Mouse (Mus musculus): ENCODE results near the gene Spns2. TPM values are rescaled to one million over a fixed set of nuclear protein-coding genes. Genes with fewer than 3 reads are reported as not detected.

Spns2 gene
- polyA plus RNA-seq, 1 experiment from 2014 or later: 3.2 TPM

DNA sequence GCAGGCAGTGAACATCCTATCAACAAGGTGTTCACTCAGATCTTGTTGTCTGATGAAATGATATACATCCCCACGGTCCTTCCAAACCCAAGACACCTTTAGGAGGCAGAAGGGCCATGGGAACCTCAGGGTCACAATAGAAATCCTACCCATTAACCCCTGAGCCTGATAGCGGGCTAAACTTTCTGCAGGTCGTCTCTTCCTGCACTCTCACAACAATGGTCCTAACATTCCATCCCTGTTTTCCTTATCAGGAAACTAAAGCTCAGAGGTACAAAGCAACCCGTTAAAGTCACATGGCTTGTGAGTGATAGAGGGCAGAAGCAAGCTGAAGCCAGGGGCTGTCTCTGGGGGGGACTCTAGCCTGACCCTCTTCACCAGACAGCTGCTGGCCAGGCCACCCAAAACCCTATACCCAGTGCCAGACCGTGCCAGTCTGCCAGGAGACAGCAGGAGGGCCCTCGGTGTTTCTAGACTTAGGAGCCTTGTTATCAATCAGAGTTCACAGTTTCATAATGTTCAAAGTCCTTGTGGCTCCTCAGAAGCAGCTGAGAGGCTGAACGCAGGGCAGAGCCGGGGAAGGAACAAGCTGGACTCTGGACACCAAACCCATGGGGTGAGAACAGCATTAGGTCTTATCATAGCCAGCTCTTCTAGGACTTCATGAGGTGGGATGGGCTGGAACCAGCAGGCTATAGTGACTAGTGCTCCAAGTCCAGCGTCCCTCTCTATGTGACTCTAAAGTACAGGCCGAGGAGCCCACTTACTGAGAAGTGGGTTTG is 14.5 kb upstream of the Spns2 start:
- Histone ChIP-seq H3K4me1 (replicated peaks; ENCODE audit: control insufficient read depth, insufficient read depth, low read length) (no peaks in the 10 kb centered on the region), H3K27ac (ENCODE audit: low read length) (no peak overlapping the region), H3K9me3 (ENCODE audit: control insufficient read depth, low read length) (no peaks in the 10 kb centered on the region), H3K4me3 (ENCODE audit: low read length) (no peak overlapping the region), H3K9ac (ENCODE audit: low read length) (no peak overlapping the region), H3K27me3 (ENCODE audit: control insufficient read depth, insufficient read depth, low read depth, low read length) (no peaks in the 10 kb centered on the region), H3K36me3 (ENCODE audit: control insufficient read depth, insufficient read depth, low read length) (no peaks in the 10 kb centered on the region), H3K4me2 (ENCODE audit: low read depth, low read length) (no peak overlapping the region)
- ATAC-seq (ENCODE audit: low read depth): no peak
- 55% methylated on average over 10 of the region's 10 CpGs for WGBS

DNA sequence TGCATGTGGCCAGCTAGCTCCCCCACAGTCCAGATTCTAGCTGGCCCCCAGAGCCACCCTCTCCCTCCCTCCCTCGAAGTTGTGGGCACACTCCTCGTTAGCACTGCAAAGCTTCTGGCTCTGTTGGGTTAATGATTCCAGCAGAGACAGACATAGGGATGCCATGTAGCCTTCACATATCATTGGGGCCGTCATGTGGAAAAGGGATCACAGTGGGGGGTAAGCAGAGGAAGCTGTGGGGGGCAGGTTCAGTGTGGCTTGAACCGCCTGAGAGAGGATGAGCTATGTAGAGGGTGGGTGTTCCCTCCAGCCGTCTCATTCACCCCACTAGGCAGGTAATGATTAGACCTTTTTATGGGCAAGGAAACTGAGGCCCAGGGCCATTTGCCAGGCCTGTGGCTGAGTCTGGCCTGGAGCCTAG is 13.8 kb upstream of the Spns2 start:
- ATAC-seq (ENCODE audit: low read depth): no peak
- Histone ChIP-seq H3K4me1 (replicated peaks; ENCODE audit: control insufficient read depth, insufficient read depth, low read length) (no peaks in the 10 kb centered on the region), H3K4me2 (ENCODE audit: low read depth, low read length) (no peak overlapping the region), H3K9ac (ENCODE audit: low read length) (no peak overlapping the region), H3K27me3 (ENCODE audit: control insufficient read depth, insufficient read depth, low read depth, low read length) (no peaks in the 10 kb centered on the region), H3K9me3 (ENCODE audit: control insufficient read depth, low read length) (no peaks in the 10 kb centered on the region), H3K4me3 (ENCODE audit: low read length) (no peak overlapping the region), H3K27ac (ENCODE audit: low read length) (no peak overlapping the region), H3K36me3 (ENCODE audit: control insufficient read depth, insufficient read depth, low read length) (no peaks in the 10 kb centered on the region)
- WGBS: 36% methylated on average over 5 of the region's 5 CpGs

DNA sequence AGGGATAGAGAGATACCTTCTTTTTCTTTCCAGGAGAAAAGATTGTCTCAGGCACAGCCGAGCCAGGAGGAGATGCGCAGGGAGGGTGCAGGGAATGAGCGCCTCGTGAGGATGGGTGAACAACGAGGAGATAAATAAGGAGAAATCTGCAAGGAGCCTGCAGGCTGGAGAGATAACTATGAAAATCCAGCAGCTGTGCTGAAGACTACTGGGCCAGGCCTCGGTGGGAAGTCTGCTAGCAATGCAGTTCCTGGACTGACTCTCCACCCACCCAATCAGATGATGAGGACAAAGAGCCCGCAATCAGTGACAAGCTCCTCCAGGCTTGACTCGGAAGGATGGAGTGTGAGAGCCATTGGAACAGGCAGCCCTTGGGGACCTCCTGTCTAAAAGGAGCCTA is 12.5 kb upstream of the Spns2 start:
- Histone ChIP-seq H3K36me3 (ENCODE audit: control insufficient read depth, insufficient read depth, low read length) (no peaks in the 10 kb centered on the region), H3K4me3 (ENCODE audit: low read length) (no peak overlapping the region), H3K27me3 (ENCODE audit: control insufficient read depth, insufficient read depth, low read depth, low read length) (no peaks in the 10 kb centered on the region), H3K4me1 (replicated peaks; ENCODE audit: control insufficient read depth, insufficient read depth, low read length) (no peaks in the 10 kb centered on the region), H3K27ac (ENCODE audit: low read length) (no peak overlapping the region), H3K9me3 (ENCODE audit: control insufficient read depth, low read length) (no peaks in the 10 kb centered on the region), H3K4me2 (ENCODE audit: low read depth, low read length) (no peak overlapping the region), H3K9ac (ENCODE audit: low read length) (no peak overlapping the region)
- ATAC-seq (ENCODE audit: low read depth): no peak
- WGBS: 23% methylated on average over 8 of the region's 8 CpGs

DNA sequence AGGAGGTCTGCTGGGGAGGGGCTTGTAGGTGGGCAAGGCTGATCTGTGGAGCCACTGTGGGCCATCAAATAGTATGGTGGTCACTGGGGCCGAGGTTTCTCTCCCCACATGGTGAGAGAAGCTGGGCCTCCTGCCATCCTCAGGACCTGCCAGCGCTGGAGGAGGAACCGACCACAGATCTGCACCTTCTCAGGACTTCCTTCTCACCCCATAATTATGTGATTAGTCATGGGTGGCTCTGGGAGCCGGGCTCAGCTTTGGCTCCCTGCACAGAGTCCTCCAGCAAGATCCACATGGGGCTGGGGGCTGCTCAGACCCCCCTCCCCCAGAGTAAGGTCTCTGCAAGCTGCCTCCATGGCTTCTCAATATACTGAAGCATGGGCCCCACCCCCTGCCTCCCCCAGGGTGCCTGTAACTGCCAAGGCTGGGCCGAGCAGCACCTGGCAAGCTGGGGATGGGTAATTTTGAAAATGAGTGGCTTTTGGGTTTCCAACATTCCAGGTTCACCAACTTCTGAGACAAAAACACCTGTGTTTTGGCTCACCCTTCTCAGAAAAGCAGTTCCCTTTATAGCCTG is 11.8 kb upstream of the Spns2 start:
- Histone ChIP-seq H3K9me3 (ENCODE audit: control insufficient read depth, low read length) (no peaks in the 10 kb centered on the region), H3K27ac (ENCODE audit: low read length) (no peak overlapping the region), H3K4me2 (ENCODE audit: low read depth, low read length) (no peak overlapping the region), H3K4me3 (ENCODE audit: low read length) (no peak overlapping the region), H3K9ac (ENCODE audit: low read length) (no peak overlapping the region), H3K36me3 (ENCODE audit: control insufficient read depth, insufficient read depth, low read length) (no peaks in the 10 kb centered on the region), H3K27me3 (ENCODE audit: control insufficient read depth, insufficient read depth, low read depth, low read length) (no peaks in the 10 kb centered on the region), H3K4me1 (replicated peaks; ENCODE audit: control insufficient read depth, insufficient read depth, low read length) (no peaks in the 10 kb centered on the region)
- ATAC-seq (ENCODE audit: low read depth): no peak
- WGBS: 28% methylated on average over 5 of the region's 5 CpGs

DNA sequence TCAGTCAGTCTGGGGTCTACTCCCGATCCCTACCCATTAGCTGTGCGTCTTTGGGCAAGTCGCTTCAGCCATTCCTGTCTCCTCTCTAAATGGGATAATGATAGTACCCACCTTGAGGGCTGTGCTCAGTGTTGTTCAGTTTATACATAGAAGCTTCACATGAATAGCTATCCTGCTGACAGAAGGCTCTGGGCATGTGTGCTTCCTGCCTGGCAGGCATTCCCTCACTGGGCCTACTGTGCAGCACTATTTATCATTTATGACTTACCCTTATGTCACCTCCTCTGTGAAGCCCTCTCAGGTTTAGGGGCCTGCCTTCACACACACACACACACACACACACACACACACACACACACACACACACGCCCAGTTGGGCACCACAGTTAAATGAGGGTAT is 10.4 kb upstream of the Spns2 start:
- Histone ChIP-seq H3K4me1 (replicated peaks; ENCODE audit: control insufficient read depth, insufficient read depth, low read length) (no peaks in the 10 kb centered on the region), H3K4me3 (ENCODE audit: low read length) (no peak overlapping the region), H3K9me3 (ENCODE audit: control insufficient read depth, low read length) (no peaks in the 10 kb centered on the region), H3K36me3 (ENCODE audit: control insufficient read depth, insufficient read depth, low read length) (no peaks in the 10 kb centered on the region), H3K27me3 (ENCODE audit: control insufficient read depth, insufficient read depth, low read depth, low read length) (no peaks in the 10 kb centered on the region), H3K4me2 (ENCODE audit: low read depth, low read length) (no peak overlapping the region), H3K9ac (ENCODE audit: low read length) (no peak overlapping the region), H3K27ac (ENCODE audit: low read length) (no peak overlapping the region)
- WGBS: 85% methylated on average over 4 of the region's 4 CpGs
- ATAC-seq (ENCODE audit: low read depth): no peak

DNA sequence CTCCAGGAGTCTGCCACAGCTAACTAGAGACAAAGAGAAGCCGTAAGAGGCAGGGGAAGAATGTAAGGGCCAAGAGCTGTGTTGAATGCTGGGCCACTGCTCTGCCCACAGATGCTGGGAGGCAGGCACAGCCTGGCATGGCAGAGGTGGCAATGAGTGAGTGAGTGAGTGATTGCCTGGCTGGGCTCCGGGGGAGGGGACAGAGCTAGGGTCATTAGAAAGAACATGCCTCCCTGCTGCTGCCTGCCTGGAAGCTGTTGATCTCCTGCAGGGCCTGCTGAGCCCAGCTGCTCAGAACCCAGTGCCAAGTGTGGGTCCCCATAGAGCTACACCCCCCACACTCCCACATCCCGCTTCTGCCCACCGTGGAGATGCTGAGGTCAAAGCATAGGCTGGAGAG is 7.7 kb upstream of the Spns2 start:
- Histone ChIP-seq H3K27ac (ENCODE audit: low read length) (no peak overlapping the region), H3K4me2 (ENCODE audit: low read depth, low read length) (no peak overlapping the region), H3K36me3 (ENCODE audit: control insufficient read depth, insufficient read depth, low read length) (no peaks in the 10 kb centered on the region), H3K9ac (ENCODE audit: low read length) (no peak overlapping the region), H3K4me1 (replicated peaks; ENCODE audit: control insufficient read depth, insufficient read depth, low read length) (no peaks in the 10 kb centered on the region), H3K9me3 (ENCODE audit: control insufficient read depth, low read length) (no peaks in the 10 kb centered on the region), H3K4me3 (ENCODE audit: low read length) (no peak overlapping the region), H3K27me3 (ENCODE audit: control insufficient read depth, insufficient read depth, low read depth, low read length) (no peaks in the 10 kb centered on the region)
- 23% methylated on average over 4 of the region's 4 CpGs for WGBS
- ATAC-seq (ENCODE audit: low read depth): no peak

DNA sequence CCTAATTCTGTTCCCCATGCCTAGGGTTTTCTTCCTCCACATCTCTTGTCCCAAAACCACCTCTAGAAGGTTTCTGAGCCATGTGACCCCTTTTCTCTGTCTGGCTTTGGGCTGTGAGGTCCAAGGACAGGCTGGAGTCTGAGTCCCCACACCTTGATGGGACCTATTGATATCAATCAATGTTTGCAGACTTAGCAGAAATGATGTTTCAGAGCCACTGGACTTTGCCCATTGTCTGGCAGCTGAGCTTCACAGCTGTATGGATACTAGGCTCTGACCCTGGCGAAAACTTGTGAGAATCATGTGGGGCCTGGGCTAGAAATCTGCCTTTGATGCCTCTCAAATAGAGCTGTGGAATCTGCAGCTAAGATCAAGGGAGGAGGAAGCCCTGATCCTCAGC is 7.1 kb upstream of the Spns2 start:
- Histone ChIP-seq H3K27ac (ENCODE audit: low read length) (no peak overlapping the region), H3K27me3 (ENCODE audit: control insufficient read depth, insufficient read depth, low read depth, low read length) (no peaks in the 10 kb centered on the region), H3K36me3 (ENCODE audit: control insufficient read depth, insufficient read depth, low read length) (no peaks in the 10 kb centered on the region), H3K4me2 (ENCODE audit: low read depth, low read length) (no peak overlapping the region), H3K9me3 (ENCODE audit: control insufficient read depth, low read length) (no peaks in the 10 kb centered on the region), H3K9ac (ENCODE audit: low read length) (no peak overlapping the region), H3K4me3 (ENCODE audit: low read length) (no peak overlapping the region), H3K4me1 (replicated peaks; ENCODE audit: control insufficient read depth, insufficient read depth, low read length) (no peaks in the 10 kb centered on the region)
- 33% methylated on average over 1 of the region's 1 CpGs for whole genome bisulfite sequencing
- ATAC-seq (ENCODE audit: low read depth): no peak

DNA sequence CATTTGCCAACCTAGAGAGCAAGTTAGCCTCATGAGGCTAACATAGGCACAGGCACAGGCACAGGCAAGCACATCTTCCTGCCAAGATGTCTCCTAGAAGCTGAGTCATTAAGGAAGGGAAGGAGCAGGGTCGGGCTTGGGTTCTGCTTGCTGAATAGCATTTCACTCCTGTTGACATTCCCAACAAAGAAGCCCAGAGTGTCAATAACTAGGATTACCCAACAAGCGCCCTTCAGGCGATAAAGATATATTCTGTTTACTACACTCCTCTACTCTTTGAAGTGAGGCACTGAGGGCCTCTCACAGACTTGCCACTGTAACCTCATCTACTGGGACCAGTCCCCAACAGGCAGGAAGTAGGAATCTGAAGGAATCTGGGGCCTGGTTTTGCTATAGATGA is 6.4 kb upstream of the Spns2 start:
- 54% methylated on average over 3 of the region's 3 CpGs for WGBS
- ATAC-seq (ENCODE audit: low read depth): no peak
- Histone ChIP-seq H3K27me3 (ENCODE audit: control insufficient read depth, insufficient read depth, low read depth, low read length) (no peaks in the 10 kb centered on the region), H3K27ac (ENCODE audit: low read length) (no peak overlapping the region), H3K9me3 (ENCODE audit: control insufficient read depth, low read length) (no peaks in the 10 kb centered on the region), H3K4me2 (ENCODE audit: low read depth, low read length) (no peak overlapping the region), H3K9ac (ENCODE audit: low read length) (no peak overlapping the region), H3K36me3 (ENCODE audit: control insufficient read depth, insufficient read depth, low read length) (no peaks in the 10 kb centered on the region), H3K4me1 (replicated peaks; ENCODE audit: control insufficient read depth, insufficient read depth, low read length) (no peaks in the 10 kb centered on the region), H3K4me3 (ENCODE audit: low read length) (no peak overlapping the region)

DNA sequence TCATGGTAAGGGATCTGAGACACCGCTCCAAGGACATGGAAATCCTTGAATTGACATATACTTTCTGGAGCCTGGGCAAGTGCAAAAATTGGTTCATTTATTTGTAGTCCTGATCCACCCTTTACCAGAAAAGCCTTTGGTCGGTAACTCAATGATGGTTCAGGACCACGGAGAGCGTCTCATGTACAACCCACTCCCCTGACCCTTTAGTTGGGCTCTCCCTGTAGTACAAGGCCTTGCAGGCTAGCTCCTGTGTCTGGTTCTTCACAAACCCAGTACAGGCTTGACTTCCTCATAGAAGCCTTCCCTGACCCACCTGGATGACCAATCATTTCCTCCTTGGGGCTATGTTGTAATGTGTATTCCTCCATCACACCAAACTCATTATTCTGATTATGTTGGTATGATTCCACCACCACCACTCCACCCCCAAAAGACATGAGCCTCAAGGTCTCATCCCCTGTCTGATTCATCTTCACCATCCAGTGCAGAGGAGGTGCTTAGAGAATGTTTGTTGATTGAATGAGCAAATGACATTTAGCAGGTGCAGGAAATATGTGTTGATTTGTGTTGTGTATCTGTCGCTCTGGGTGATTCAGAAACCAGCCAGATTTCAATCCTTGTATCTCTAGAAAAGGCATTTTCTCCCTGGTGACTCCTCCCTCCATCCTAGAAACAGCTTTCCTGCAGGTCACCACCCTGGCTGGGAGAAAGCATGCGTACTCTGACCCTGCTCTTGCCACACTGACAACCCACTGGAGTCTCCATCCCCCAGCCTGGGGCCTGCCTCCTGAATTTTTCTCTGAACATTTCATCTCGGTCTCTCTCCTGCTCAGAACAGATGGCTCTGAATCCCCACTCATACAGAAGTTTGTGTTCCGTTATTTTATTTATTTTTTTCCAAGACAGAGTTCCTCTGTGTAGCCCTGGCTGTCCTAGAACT is 4.6 kb upstream of the Spns2 start:
- WGBS: 50% methylated on average over 8 of the region's 8 CpGs
- no peak overlapping the region for H3K27ac ChIP-seq (ENCODE audit: low read length)

More for the DNA sequence above, 4.6 kb upstream of the Spns2 start:
- no peak overlapping the region for H3K4me3 ChIP-seq (ENCODE audit: low read length)
- ATAC-seq (ENCODE audit: low read depth): no peak
- H3K9ac ChIP-seq (ENCODE audit: low read length): no peak overlapping the region
- no peak overlapping the region for H3K4me2 ChIP-seq (ENCODE audit: low read depth, low read length)
- no peaks in the 10 kb centered on the region for H3K27me3 ChIP-seq (ENCODE audit: control insufficient read depth, insufficient read depth, low read depth, low read length)
- H3K36me3 ChIP-seq (ENCODE audit: control insufficient read depth, insufficient read depth, low read length): no peaks in the 10 kb centered on the region
- no peaks in the 10 kb centered on the region; the same call in 1 of the 2 replicates for H3K4me1 ChIP-seq (replicated peaks; ENCODE audit: control insufficient read depth, insufficient read depth, low read length)
- H3K9me3 ChIP-seq (ENCODE audit: control insufficient read depth, low read length): no peaks in the 10 kb centered on the region

All from lung, embryonic 16.5 days (tissue).